Mouse (Mus musculus) heart, embryonic 12.5 days (tissue): ENCODE data around the gene Med13l. TPM values are rescaled to one million over a fixed set of nuclear protein-coding genes. Genes with fewer than 3 reads are reported as not detected.

Experiments
- ATAC-seq: fragments of 200-750 bp; cut with Nextera tagmentation; 2 replicates; pipeline ENCODE4 v1.8.0; 2017; ENCODE audit warnings: moderate TSS enrichment, moderate library complexity; ENCODE audit not compliant: insufficient number of reproducible peaks, low FRiP score
- H3K27ac ChIP-seq: fragments of 300-500 bp; sonication (generic); 2 replicates; pipeline ENCODE4 v1.5.1; 2016; ENCODE audit warnings: mild to moderate bottlenecking, moderate library complexity; ENCODE audit not compliant: poor library complexity, severe bottlenecking
- H3K27me3 ChIP-seq: fragments of 300-500 bp; sonication (generic); replicated peaks from 2 replicates; pipeline ENCODE4 v1.6.1; 2016; ENCODE audit warnings: mild to moderate bottlenecking, moderate library complexity
- H3K36me3 ChIP-seq: fragments of 300-500 bp; sonication (generic); 2 replicates; pipeline ENCODE4 v1.6.1; 2016; ENCODE audit warnings: mild to moderate bottlenecking, moderate library complexity
- H3K4me1 ChIP-seq: fragments of 300-500 bp; sonication (generic); replicated peaks from 2 replicates; pipeline ENCODE4 v1.6.1; 2016; ENCODE audit warnings: mild to moderate bottlenecking
- H3K4me2 ChIP-seq: fragments of 300-500 bp; sonication (generic); 2 replicates; pipeline ENCODE4 v1.6.1; 2016; ENCODE audit warnings: mild to moderate bottlenecking, moderate library complexity
- H3K4me3 ChIP-seq: fragments of 300-500 bp; sonication (generic); 2 replicates; pipeline ENCODE4 v1.5.1; 2016; ENCODE audit warnings: mild to moderate bottlenecking
- H3K9ac ChIP-seq: fragments of 300-500 bp; sonication (generic); 2 replicates; pipeline ENCODE4 v1.6.1; 2016; ENCODE audit warnings: mild to moderate bottlenecking, moderate library complexity
- H3K9me3 ChIP-seq: fragments of 300-500 bp; sonication (generic); replicated peaks from 2 replicates; pipeline ENCODE4 v1.6.1; 2016; ENCODE audit warnings: mild to moderate bottlenecking, moderate library complexity
- WGBS: fragments of 180-500 bp; shearing (Covaris S2); methylation state at CpG from one replicate; pipeline ENCODE4 v1.1.7; 2016; 5-methylcytosine and 5-hydroxymethylcytosine counted together
- polyA plus RNA-seq: library from polyadenylated mRNA; unstranded; fragments of >200 nt; fragmentation: Nextera tagmentation; extraction: Ambion mirVana; gene quantifications from 2 replicates; pipeline ENCODE4 v1.2.1, GENCODE M21; 2016

Med13l gene
- polyA plus RNA-seq, 1 experiment from 2014 or later, result 10.0 TPM

GRCm38 (mm10) chr5:118594470-118595236, 34.2 kb downstream of the Med13l start:
- Histone ChIP-seq H3K27ac (no peak overlapping the region), H3K4me1 (peaks cover 61% of the 10 kb centered on the region), H3K9me3 (no peaks in the 10 kb centered on the region), H3K27me3 (no peaks in the 10 kb centered on the region), H3K9ac (no peak overlapping the region), H3K36me3 (no peaks in the 10 kb centered on the region; the same call in 1 of the 2 replicates), H3K4me2 (no peak overlapping the region), H3K4me3 (no peak overlapping the region)
- peak; percentile 31; the same call in 1 of the 2 replicates for ATAC-seq
- WGBS, result 65% methylated on average over 14 of the region's 14 CpGs

DNA sequence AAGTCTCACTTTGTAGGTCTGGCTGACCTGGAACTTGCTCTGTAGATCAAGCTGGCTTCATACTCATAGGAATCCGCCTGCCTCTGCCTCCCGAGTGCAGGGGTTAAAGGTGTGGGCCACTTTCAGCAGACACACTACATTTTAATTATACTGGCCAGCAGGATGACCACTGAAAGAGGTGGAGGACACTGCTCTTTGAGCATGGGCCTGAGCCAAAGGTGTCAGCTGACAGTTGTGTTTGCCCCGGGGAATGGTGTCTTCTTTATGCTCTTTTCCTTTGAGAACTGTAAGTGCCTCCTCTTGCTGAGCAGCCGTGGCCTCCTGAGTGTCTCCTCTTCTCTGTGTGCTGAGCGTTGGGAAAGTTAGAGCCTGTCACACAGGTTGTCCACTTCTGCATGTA, 35.4 kb downstream of the Med13l start:
- H3K9ac ChIP-seq, result no peak overlapping the region
- H3K27me3 ChIP-seq, result no peaks in the 10 kb centered on the region
- no peaks in the 10 kb centered on the region for H3K9me3 ChIP-seq
- H3K36me3 ChIP-seq, result no peaks in the 10 kb centered on the region; the same call in 1 of the 2 replicates
- no peak overlapping the region for H3K4me2 ChIP-seq
- H3K27ac ChIP-seq, result no peak overlapping the region
- no peak for ATAC-seq
- H3K4me1 ChIP-seq, result peaks cover 62% of the 10 kb centered on the region
- no peak overlapping the region for H3K4me3 ChIP-seq
- 79% methylated on average over 5 of the region's 5 CpGs for WGBS

GRCm38 (mm10) chr5:118596452-118597092, 36.1 kb downstream of the Med13l start:
- ATAC-seq, result no peak
- no peak overlapping the region for H3K4me3 ChIP-seq
- no peak overlapping the region for H3K27ac ChIP-seq
- H3K9me3 ChIP-seq, result no peaks in the 10 kb centered on the region
- H3K36me3 ChIP-seq, result no peaks in the 10 kb centered on the region; the same call in 1 of the 2 replicates
- H3K4me1 ChIP-seq, result peaks cover 58% of the 10 kb centered on the region
- H3K27me3 ChIP-seq, result no peaks in the 10 kb centered on the region
- WGBS, result 77% methylated on average over 15 of the region's 15 CpGs
- H3K9ac ChIP-seq, result 0 out of 2 replicates have a peak overlapping the region, but pooled peaks have one; percentile 12
- H3K4me2 ChIP-seq, result no peak overlapping the region

GRCm38 (mm10) chr5:118598601-118599000, 38.1 kb downstream of the Med13l start:
- H3K9me3 ChIP-seq, result no peaks in the 10 kb centered on the region
- ATAC-seq, result no peak
- no peak overlapping the region for H3K4me3 ChIP-seq
- H3K9ac ChIP-seq, result no peak overlapping the region
- H3K4me1 ChIP-seq, result peaks cover 59% of the 10 kb centered on the region
- no peaks in the 10 kb centered on the region; the same call in 1 of the 2 replicates for H3K36me3 ChIP-seq
- no peaks in the 10 kb centered on the region for H3K27me3 ChIP-seq
- WGBS, result 60% methylated on average over 6 of the region's 6 CpGs
- H3K27ac ChIP-seq, result no peak overlapping the region
- no peak overlapping the region for H3K4me2 ChIP-seq

- WGBS, result 82% methylated on average over 4 of the region's 4 CpGs
- ATAC-seq, result no peak
- Histone ChIP-seq H3K4me3 (no peak overlapping the region), H3K4me1 (peaks cover 60% of the 10 kb centered on the region), H3K9me3 (no peaks in the 10 kb centered on the region), H3K27me3 (no peaks in the 10 kb centered on the region), H3K9ac (no peak overlapping the region), H3K27ac (no peak overlapping the region), H3K4me2 (no peak overlapping the region), H3K36me3 (no peaks in the 10 kb centered on the region)
Observed at GRCm38 (mm10) chr5:118601452-118601851, 41.0 kb downstream of the Med13l start.

DNA sequence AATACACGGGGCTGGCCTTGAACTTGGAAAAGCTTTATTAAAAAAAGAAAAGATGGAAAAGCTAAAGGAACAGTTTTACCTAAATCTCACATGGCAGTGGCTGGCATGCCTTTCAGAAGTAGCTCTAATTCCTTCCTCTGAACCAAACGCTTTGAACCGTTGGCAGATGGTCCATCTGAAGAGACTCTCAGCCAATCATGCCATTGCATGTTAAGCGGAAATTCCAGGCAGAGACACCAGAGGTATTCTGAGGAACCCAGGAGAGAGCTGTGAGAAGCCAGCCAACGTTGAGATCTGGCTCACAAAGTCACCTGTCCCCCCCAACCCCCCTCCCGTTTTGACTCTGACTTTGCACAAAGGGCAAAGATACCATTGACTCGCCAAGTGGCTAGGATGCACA, 42.2 kb downstream of the Med13l start:
- Histone ChIP-seq H3K9me3 (no peaks in the 10 kb centered on the region), H3K36me3 (no peaks in the 10 kb centered on the region), H3K4me3 (no peak overlapping the region), H3K4me2 (no peak overlapping the region), H3K27ac (no peak overlapping the region), H3K27me3 (no peaks in the 10 kb centered on the region), H3K9ac (no peak overlapping the region), H3K4me1 (peaks cover 57% of the 10 kb centered on the region)
- no peak for ATAC-seq
- WGBS, result 57% methylated on average over 7 of the region's 7 CpGs

- no peak overlapping the region for H3K27ac ChIP-seq
- no peak for ATAC-seq
- H3K9me3 ChIP-seq, result no peaks in the 10 kb centered on the region
- no peak overlapping the region for H3K4me2 ChIP-seq
- no peaks in the 10 kb centered on the region for H3K36me3 ChIP-seq
- no peak overlapping the region for H3K4me3 ChIP-seq
- WGBS, result 85% methylated on average over 11 of the region's 11 CpGs
- no peak overlapping the region for H3K9ac ChIP-seq
- H3K27me3 ChIP-seq, result no peaks in the 10 kb centered on the region
- peaks cover 48% of the 10 kb centered on the region for H3K4me1 ChIP-seq
Observed at GRCm38 (mm10) chr5:118605424-118606067, 45.1 kb downstream of the Med13l start.

DNA sequence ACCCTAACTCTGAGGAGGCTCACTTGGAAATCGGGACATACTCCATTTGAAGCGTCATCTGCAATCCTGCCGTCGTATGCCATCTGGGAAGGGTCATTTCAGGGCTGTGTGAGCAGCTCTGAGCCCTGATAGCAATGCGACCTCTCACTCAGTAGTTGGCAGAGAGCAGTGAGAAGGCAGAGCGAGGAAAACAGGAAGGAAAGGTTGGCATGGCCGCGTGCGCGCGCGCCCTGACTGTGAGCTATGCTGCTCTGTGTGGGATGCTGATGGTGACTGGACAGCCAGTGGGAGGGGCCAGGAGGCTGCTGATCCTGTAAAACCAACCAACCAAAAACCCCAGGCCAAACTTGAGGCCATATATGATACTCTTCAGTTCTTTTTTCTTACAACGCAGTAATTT, 46.2 kb downstream of the Med13l start:
- no peak overlapping the region for H3K4me3 ChIP-seq
- H3K27ac ChIP-seq, result no peak overlapping the region
- no peak for ATAC-seq
- 82% methylated on average over 13 of the region's 13 CpGs for WGBS
- no peaks in the 10 kb centered on the region for H3K9me3 ChIP-seq
- no peaks in the 10 kb centered on the region for H3K36me3 ChIP-seq
- no peak overlapping the region for H3K9ac ChIP-seq
- no peaks in the 10 kb centered on the region for H3K27me3 ChIP-seq
- H3K4me2 ChIP-seq, result no peak overlapping the region
- H3K4me1 ChIP-seq, result peaks cover 45% of the 10 kb centered on the region

DNA sequence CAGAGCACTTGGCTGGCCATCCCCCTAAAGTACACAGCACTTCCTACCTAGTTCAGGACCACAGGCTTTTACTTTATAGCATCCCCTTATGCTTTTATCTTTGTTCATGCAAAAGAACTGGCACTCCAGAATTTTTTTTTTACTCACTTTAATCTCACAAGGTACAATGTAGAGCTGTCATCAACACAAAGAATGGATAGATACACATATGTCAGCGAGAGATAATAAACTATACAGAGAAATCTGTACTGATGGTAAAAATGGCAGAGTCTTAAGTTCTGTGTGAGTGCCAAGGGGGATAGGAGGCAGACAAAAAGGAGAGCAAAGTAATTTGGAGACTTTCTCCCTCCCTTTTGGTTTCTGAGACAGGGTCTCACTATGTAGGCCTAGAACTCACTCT, 47.4 kb downstream of the Med13l start:
- Histone ChIP-seq H3K4me1 (peaks cover 40% of the 10 kb centered on the region), H3K4me2 (no peak overlapping the region), H3K9me3 (no peaks in the 10 kb centered on the region), H3K4me3 (no peak overlapping the region), H3K36me3 (no peaks in the 10 kb centered on the region), H3K27ac (no peak overlapping the region), H3K9ac (no peak overlapping the region), H3K27me3 (no peaks in the 10 kb centered on the region)
- WGBS, result 88% methylated on average over 1 of the region's 1 CpGs
- ATAC-seq, result no peak

DNA sequence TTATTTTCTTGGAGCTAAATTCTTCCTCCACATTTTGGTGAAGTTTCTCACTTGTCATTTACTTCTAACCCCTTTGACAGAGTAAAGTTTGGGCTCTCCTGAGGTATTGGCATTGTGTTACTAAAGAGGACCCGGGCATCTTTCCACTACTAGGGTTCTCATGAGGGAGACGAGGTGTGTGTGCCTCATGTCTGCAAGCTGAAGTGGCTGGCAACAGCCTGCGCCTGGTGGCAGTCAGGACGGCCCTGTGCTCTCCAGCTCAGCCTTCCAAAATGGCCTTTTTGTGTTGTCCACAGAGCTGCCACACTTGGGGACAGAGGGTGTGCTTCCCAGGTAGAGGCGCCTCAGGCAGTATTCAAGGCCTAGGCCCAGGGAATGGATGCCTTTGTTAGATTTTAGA, 50.0 kb downstream of the Med13l start:
- H3K4me3 ChIP-seq, result no peak overlapping the region
- H3K4me1 ChIP-seq, result peaks cover 64% of the 10 kb centered on the region
- H3K27ac ChIP-seq, result no peak overlapping the region
- H3K36me3 ChIP-seq, result no peaks in the 10 kb centered on the region
- H3K9ac ChIP-seq, result no peak overlapping the region
- 68% methylated on average over 5 of the region's 5 CpGs for WGBS
- H3K9me3 ChIP-seq, result no peaks in the 10 kb centered on the region
- H3K27me3 ChIP-seq, result no peaks in the 10 kb centered on the region
- no peak for ATAC-seq
- no peak overlapping the region for H3K4me2 ChIP-seq

DNA sequence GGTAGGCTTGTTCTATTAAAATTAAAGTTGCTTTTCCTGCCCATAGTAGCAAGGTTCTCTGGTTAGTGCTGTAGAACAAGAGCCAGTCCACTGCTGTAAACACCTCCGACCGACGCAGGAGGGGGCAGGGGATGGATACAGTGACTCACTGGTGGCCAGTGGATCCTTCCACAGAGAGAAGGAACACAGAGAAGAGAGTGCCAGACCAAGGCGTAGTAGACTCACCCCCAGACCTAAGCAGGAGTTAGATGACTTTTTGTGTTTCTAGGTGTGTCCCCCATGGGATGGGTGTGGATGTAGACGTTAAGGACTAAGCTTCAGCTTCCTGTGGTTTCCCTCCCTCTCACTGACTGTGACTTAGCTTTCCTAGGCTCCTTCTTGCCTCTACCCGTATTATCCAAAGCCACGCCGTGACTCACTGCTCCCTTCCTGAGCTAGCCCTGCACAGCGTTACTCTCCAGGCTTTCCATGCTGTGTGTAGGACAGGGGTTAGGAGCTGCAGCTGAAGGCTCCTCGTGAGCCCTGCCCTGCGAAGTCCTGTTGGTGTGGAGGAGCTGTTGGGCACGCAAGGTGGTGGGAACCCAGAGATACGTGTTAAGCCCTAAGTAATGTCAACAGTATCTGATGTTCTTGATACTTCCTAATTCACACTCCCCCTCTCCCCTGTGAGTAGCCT, 52.6 kb downstream of the Med13l start:
- Histone ChIP-seq H3K4me2 (no peak overlapping the region), H3K4me3 (no peak overlapping the region), H3K27me3 (no peaks in the 10 kb centered on the region), H3K9ac (0 out of 2 replicates have a peak overlapping the region, but pooled peaks have one; percentile 11), H3K36me3 (no peaks in the 10 kb centered on the region), H3K4me1 (peaks cover 56% of the 10 kb centered on the region), H3K27ac (peak overlapping the region; percentile 56; the same call in 1 of the 2 replicates), H3K9me3 (no peaks in the 10 kb centered on the region)
- ATAC-seq, result peak; percentile 37; the same call in 1 of the 2 replicates
- 51% methylated on average over 13 of the region's 13 CpGs for WGBS
